Mouse (Mus musculus) CH12.LX (cell line): ENCODE results near the gene Lamc1.

Source experiments
- JUND ChIP-seq: conservative IDR thresholded peaks from 2 replicates; pipeline ENCODE4 v1.6.1; 2011; ENCODE audit warnings: low read depth, low read length, improper control_type of control experiment
- MXI1 ChIP-seq: IDR thresholded peaks from 2 replicates; pipeline ENCODE4 v1.6.1; 2011; ENCODE audit warnings: mild to moderate bottlenecking, low read depth, low read length, improper control_type of control experiment
- POLR2A ChIP-seq: IDR thresholded peaks from 2 replicates; pipeline ENCODE4 v1.6.1; 2011; ENCODE audit warnings: low read depth, mild to moderate bottlenecking, improper control_type of control experiment, low read length
- RCOR1 ChIP-seq: conservative IDR thresholded peaks from 2 replicates; pipeline ENCODE4 v1.6.1; 2012; ENCODE audit warnings: low read depth, mild to moderate bottlenecking, inconsistent platforms, low read length, improper control_type of control experiment

GRCm38 (mm10) chr1:153227096-153227495, 105.5 kb downstream of the Lamc1 start:
- TF ChIP-seq JUND: no peak
- no peak for TF ChIP-seq MXI1
- no peak for TF ChIP-seq POLR2A
- TF ChIP-seq RCOR1: no peak
